Mouse (Mus musculus) forebrain, embryonic 16.5 days (tissue): Measurements from ENCODE around the gene Gtsf1l. TPM values are rescaled to one million over a fixed set of nuclear protein-coding genes. Genes with fewer than 3 reads are reported as not detected.

Source experiments
- ATAC-seq: fragments of 200-750 bp; cut with Nextera tagmentation; 2 replicates; pipeline ENCODE4 v1.8.0; 2017; ENCODE audit warnings: mild to moderate bottlenecking, moderate library complexity
- H3K27ac ChIP-seq: fragments of 300-500 bp; sonication (generic); 2 replicates; pipeline ENCODE4 v1.5.1; 2014; ENCODE audit warnings: low read length, control low read depth
- H3K27me3 ChIP-seq: fragments of 300-500 bp; sonication (generic); replicated peaks from 2 replicates; pipeline ENCODE4 v1.6.1; 2014; ENCODE audit warnings: low read length; ENCODE audit not compliant: control insufficient read depth, insufficient read depth
- H3K36me3 ChIP-seq: fragments of 300-500 bp; sonication (generic); 2 replicates; pipeline ENCODE4 v1.6.1; 2014; ENCODE audit not compliant: control insufficient read depth, insufficient read depth
- H3K4me1 ChIP-seq: fragments of 300-500 bp; sonication (generic); replicated peaks from 2 replicates; pipeline ENCODE4 v1.6.1; 2014; ENCODE audit warnings: low read length; ENCODE audit not compliant: control insufficient read depth, insufficient read depth
- H3K4me2 ChIP-seq: fragments of 300-500 bp; sonication (generic); 2 replicates; pipeline ENCODE4 v1.6.1; 2014; ENCODE audit warnings: mild to moderate bottlenecking, low read length, control low read depth
- H3K4me3 ChIP-seq: fragments of 300-500 bp; sonication (generic); replicated peaks from 2 replicates; pipeline ENCODE4 v1.5.1; 2014; ENCODE audit warnings: mild to moderate bottlenecking, low read length, control low read depth
- H3K9ac ChIP-seq: fragments of 300-500 bp; sonication (generic); replicated peaks from 2 replicates; pipeline ENCODE4 v1.6.1; 2014; ENCODE audit warnings: low read depth, low read length, control low read depth
- H3K9me3 ChIP-seq: fragments of 300-500 bp; sonication (generic); 2 replicates; pipeline ENCODE4 v1.6.1; 2016; ENCODE audit warnings: low read length; ENCODE audit not compliant: control insufficient read depth
- WGBS: fragments of 180-500 bp; shearing (Covaris S2); extraction: QIAGEN DNeasy Blood & Tissue Kit; methylation state at CpG from one replicate; pipeline ENCODE4 v1.1.7; 2014; 5-methylcytosine and 5-hydroxymethylcytosine counted together
- polyA plus RNA-seq: library from polyadenylated mRNA; unstranded; fragments of >200 nt; fragmentation: Nextera tagmentation; extraction: Ambion mirVana; gene quantifications from 2 replicates; pipeline ENCODE4 v1.2.1, GENCODE M21; 2015

Gene Gtsf1l
- polyA plus RNA-seq, 1 experiment from 2014 or later, result not detected

DNA sequence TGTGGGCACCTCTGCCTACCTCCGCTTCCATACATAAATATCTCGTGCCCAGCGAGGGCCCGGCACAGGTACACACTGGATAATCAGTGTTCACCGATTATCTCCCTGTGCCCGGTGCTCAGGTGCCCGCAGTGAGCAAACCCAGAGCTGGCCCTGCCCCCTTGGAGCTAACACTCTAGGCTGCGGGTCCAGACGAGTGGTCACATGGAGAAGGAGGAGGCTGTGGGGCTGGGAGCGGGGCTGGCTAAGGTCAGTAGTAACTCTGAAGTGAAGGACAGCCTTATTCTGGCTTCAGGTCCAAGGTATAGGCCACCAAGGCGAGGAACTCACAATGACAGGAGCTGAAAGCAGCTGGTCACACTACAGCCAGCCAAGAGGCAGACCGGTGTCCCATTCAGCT is 12.8 kb downstream of the Gtsf1l start:
- H3K4me1 ChIP-seq, result no peaks in the 10 kb centered on the region
- no peak overlapping the region for H3K27ac ChIP-seq
- no peaks in the 10 kb centered on the region for H3K36me3 ChIP-seq
- H3K9me3 ChIP-seq, result no peaks in the 10 kb centered on the region
- no peak overlapping the region for H3K9ac ChIP-seq
- no peaks in the 10 kb centered on the region for H3K27me3 ChIP-seq
- ATAC-seq, result no peak
- WGBS, result 90% methylated on average over 12 of the region's 12 CpGs
- no peak overlapping the region for H3K4me3 ChIP-seq
- no peak overlapping the region for H3K4me2 ChIP-seq

GRCm38 (mm10) chr2:163074006-163074405 is 13.6 kb downstream of the Gtsf1l start:
- Histone ChIP-seq H3K9me3 (no peaks in the 10 kb centered on the region), H3K4me2 (no peak overlapping the region), H3K9ac (no peak overlapping the region), H3K27ac (no peak overlapping the region), H3K36me3 (no peaks in the 10 kb centered on the region), H3K4me1 (no peaks in the 10 kb centered on the region), H3K4me3 (no peak overlapping the region), H3K27me3 (no peaks in the 10 kb centered on the region)
- ATAC-seq, result no peak
- WGBS, result 79% methylated on average over 7 of the region's 7 CpGs

- Histone ChIP-seq H3K36me3 (no peaks in the 10 kb centered on the region), H3K27me3 (no peaks in the 10 kb centered on the region), H3K27ac (no peak overlapping the region), H3K9ac (no peak overlapping the region), H3K4me1 (no peaks in the 10 kb centered on the region), H3K4me2 (no peak overlapping the region), H3K4me3 (no peak overlapping the region), H3K9me3 (no peaks in the 10 kb centered on the region)
- 99% methylated on average over 9 of the region's 9 CpGs for WGBS
- ATAC-seq, result no peak
These were observed 14.5 kb downstream of the Gtsf1l start for GRCm38 (mm10) chr2:163073023-163073757.

- no peaks in the 10 kb centered on the region for H3K27me3 ChIP-seq
- H3K36me3 ChIP-seq, result no peaks in the 10 kb centered on the region
- WGBS, result 96% methylated on average over 3 of the region's 3 CpGs
- no peaks in the 10 kb centered on the region for H3K9me3 ChIP-seq
- no peak overlapping the region for H3K27ac ChIP-seq
- H3K4me3 ChIP-seq, result no peak overlapping the region
- H3K9ac ChIP-seq, result no peak overlapping the region
- no peak overlapping the region for H3K4me2 ChIP-seq
- no peak for ATAC-seq
- no peaks in the 10 kb centered on the region for H3K4me1 ChIP-seq
These were observed 16.1 kb downstream of the Gtsf1l start for GRCm38 (mm10) chr2:163071590-163071989.

DNA sequence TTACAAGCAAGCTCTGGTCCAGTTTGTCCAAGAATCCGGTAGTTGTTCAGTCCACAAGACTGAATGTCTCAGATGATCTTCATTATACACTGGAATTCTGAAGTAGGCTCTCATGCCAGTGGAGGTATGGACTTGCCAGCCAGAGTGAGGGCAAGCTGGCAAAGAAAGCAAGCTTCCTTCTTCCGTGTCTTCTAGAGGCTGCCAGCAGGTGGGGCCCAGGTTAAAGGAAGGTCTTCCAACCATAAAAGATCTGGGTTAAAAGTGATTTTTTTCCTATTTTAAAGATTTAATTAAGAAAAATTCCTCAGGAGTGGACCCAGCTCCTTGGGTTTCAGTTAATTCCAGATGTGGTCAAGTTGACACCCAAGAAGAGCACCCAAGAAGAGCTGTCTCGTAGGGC is 17.4 kb downstream of the Gtsf1l start:
- Histone ChIP-seq H3K27ac (no peak overlapping the region), H3K9me3 (no peaks in the 10 kb centered on the region), H3K9ac (no peak overlapping the region), H3K4me2 (no peak overlapping the region), H3K27me3 (no peaks in the 10 kb centered on the region), H3K4me1 (no peaks in the 10 kb centered on the region), H3K4me3 (no peak overlapping the region), H3K36me3 (no peaks in the 10 kb centered on the region)
- WGBS, result 82% methylated on average over 3 of the region's 3 CpGs
- no peak for ATAC-seq

- Histone ChIP-seq H3K9me3 (no peaks in the 10 kb centered on the region), H3K36me3 (no peaks in the 10 kb centered on the region), H3K4me2 (no peak overlapping the region), H3K27ac (no peak overlapping the region), H3K9ac (no peak overlapping the region), H3K27me3 (no peaks in the 10 kb centered on the region), H3K4me1 (no peaks in the 10 kb centered on the region), H3K4me3 (no peak overlapping the region)
- 90% methylated on average over 1 of the region's 1 CpGs for WGBS
- no peak for ATAC-seq
These were observed 20.4 kb downstream of the Gtsf1l start for GRCm38 (mm10) chr2:163067233-163067632.

- no peaks in the 10 kb centered on the region for H3K36me3 ChIP-seq
- no peak overlapping the region for H3K4me3 ChIP-seq
- ATAC-seq, result no peak
- no peak overlapping the region for H3K9ac ChIP-seq
- 89% methylated on average over 6 of the region's 6 CpGs for WGBS
- no peaks in the 10 kb centered on the region for H3K27me3 ChIP-seq
- no peaks in the 10 kb centered on the region for H3K9me3 ChIP-seq
- no peak overlapping the region for H3K4me2 ChIP-seq
- no peak overlapping the region for H3K27ac ChIP-seq
- H3K4me1 ChIP-seq, result no peaks in the 10 kb centered on the region
These were observed 21.3 kb downstream of the Gtsf1l start for GRCm38 (mm10) chr2:163066326-163066725.

DNA sequence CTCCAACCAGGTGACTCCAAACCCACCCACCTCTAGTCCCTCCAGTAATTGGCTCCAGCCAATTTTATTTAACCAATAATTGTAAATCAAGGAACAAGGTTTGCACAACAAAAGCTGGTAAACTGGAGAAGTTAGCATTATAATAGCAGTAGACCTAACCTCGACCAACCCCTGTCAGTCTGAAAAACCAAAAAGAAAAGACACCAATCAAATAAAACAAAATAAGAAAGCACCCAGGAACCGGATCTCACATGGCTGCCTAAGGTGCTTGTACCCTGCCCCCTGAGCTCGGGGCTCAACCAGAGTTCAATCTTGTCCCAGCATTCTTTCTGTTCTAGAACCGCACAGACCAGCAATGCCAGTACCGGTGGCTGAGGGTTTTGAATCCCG is 25.5 kb downstream of the Gtsf1l start:
- Histone ChIP-seq H3K27ac (no peak overlapping the region), H3K27me3 (no peaks in the 10 kb centered on the region), H3K4me3 (no peak overlapping the region), H3K9me3 (no peaks in the 10 kb centered on the region), H3K4me2 (no peak overlapping the region), H3K9ac (no peak overlapping the region), H3K36me3 (no peaks in the 10 kb centered on the region), H3K4me1 (no peaks in the 10 kb centered on the region)
- WGBS, result 63% methylated on average over 6 of the region's 6 CpGs
- ATAC-seq, result no peak

DNA sequence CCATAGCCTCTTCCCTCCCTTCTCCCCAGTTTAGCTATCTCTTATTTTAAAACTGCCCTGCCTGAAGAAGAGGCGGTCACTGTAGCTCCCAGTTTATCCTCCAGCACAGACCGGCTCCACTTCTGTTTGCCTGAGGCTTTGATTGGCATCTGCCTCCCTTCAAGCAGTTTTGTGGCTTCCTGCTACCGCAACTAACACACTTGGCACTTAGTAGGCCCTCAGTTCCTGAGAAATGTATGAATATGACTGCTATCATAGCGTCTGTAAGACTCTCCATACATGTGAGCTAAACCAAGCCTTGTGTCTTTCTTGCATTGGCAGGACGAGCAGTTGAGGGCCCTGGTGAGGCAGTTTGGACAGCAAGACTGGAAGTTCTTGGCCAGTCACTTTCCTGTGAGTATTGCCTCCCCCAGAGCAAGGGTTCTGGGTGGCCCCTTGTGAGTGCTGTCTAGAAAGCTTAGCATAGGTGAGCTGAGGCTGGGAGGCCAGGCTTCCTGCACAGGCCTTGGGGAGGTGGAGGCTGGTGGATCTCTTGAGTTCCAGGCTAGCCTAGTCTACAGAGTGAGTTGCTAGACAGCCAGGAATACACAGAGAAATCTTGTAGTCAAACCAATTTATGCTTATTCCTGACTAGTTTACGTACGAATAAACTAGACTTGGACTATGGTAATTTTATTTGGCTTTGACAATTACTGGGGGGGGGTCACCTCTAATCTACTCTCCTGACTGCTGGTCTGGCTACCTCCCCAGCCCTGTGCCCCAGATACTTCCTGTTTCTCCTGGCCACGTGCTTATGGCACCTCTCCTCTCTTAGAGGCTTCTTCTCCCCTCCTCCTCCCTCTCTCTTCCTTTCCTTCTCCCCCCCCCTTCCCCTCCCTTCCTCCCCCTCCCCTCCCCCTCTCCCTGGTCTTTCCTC is 26.2 kb downstream of the Gtsf1l start:
- Histone ChIP-seq H3K4me3 (no peak overlapping the region), H3K4me1 (no peaks in the 10 kb centered on the region), H3K9ac (no peak overlapping the region), H3K36me3 (no peaks in the 10 kb centered on the region), H3K9me3 (no peaks in the 10 kb centered on the region), H3K27me3 (no peaks in the 10 kb centered on the region), H3K27ac (no peak overlapping the region), H3K4me2 (no peak overlapping the region)
- ATAC-seq, result no peak
- WGBS, result 85% methylated on average over 8 of the region's 8 CpGs
